Mouse (Mus musculus): ENCODE measurements around the gene Slc25a48.
A peak's percentile ranks its signal among the peaks of the same experiment; 100 is the strongest.

Gene Slc25a48

GRCm38 (mm10) chr13:56438211-56439075 lies at the start of gene Slc25a48:
TSS of gene Slc25a48 (plus strand) at chr13:56438355.
- DNase-seq (ENCODE audit: low spot score), result no peak

GRCm38 (mm10) chr13:56397572-56397971 lies 40.6 kb upstream of the Slc25a48 start:
- DNase-seq (ENCODE audit: low spot score), result no peak

DNA sequence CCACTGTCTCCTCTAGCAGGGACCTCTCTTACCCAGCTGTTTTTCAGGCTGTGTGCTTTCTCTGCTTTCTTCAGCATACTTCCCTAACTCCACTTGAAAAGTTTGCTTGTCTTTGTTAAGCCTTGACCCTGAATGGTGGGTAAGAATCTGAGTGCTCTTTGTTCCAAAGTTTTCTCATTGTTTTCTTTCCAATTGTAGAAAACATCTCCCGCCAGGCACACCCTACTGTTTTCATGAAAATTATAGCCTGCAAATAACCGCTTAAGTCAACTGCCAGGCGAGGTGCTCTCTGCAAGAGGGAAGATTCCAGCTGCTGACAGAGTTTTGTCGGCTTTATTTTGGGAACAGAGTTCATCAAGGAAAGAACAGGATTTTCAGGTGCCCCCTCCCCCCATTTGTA lies 37.0 kb upstream of the Slc25a48 start:
- DNase-seq (ENCODE audit: low spot score), result no peak

GRCm38 (mm10) chr13:56403381-56404086 lies 34.6 kb upstream of the Slc25a48 start:
- no peak for DNase-seq (ENCODE audit: low spot score)

- DNase-seq (ENCODE audit: low spot score), result no peak
These were observed 33.5 kb upstream of the Slc25a48 start for GRCm38 (mm10) chr13:56404511-56405140.

DNA sequence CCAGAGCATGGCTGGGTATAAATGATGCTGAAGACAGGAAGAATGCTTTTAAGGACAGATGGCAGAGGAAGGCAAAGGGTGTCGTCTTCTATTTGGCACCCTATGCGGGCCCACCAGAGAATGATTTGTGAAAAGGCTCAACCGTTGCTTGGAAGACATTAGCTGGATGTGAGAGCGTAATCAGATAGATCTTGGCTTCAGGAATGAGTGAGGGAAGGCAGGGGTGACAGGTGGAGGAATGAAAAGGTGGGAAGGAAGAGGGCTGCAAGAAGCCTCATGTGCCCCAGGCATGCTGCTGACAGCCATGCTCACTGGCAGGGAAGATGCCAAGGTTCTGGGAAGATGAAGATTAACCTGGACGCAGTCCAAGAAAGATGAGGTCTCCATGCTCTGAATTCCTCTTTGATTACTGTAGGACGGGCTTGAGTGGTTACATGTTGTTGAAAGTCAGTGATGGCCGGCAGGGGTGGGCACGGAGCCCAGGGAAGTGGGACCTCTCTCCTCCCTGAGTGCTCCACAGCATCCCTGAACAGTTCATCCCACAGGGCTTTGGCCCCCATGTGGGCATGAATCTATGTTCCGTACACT lies 25.8 kb upstream of the Slc25a48 start:
- no peak for DNase-seq (ENCODE audit: low spot score)

DNA sequence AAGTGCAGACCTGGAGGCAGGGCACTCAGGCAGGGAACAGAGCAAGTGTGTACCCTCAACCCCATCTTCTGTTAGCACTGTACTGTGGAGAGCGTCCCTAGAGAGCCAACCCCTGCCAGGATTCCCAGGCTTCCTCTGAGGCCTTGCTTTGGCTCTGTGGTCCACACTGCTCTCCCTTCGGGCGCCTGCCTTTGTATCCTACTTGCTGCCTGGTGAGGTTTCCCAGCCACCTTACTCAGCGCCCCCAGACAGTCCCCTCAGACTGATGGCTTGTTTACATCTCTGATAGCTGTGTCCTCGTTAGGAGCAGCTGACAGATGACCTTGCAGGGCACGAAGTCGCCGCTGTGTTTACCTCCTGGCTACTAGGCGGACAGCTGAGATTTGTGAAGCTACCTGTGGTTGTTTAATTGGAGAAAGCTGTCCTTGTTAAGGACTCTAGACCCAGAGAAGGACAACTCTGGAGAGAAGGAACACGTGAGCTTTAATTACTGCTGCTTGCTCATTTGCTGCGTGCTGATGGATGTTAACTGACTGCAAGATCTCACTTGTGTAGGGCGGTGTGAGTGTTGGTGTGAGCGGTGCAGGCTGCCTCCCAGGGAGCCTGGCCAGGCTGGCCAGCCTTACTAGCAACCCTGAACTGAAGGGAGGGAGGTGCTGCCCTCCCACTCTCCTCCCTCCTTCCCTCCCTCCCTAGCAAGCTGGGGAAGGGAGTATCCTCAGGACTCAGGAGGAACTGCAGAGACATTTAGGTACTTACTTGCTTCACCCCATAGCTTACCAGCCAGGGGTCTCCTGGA lies 19.3 kb upstream of the Slc25a48 start:
- DNase-seq (ENCODE audit: low spot score), result no peak

DNA sequence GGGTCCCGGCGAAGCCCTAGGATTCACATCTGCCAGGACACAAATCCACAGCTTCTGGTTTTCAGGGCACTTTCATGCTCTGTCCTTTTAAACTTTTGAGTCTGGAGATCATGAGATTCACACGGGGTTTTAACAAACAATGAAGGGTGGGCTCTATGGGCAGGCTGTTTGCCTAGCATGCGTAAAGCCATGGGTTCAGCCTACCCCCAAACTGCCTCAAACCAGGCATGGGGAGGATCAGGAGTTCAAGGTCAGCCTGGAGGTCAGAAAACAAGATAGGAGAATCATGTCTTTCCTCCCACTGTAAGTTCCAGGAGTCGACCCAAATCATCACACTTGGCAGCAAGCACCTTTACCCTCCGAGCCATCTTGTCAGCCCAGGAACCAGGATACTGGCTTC lies 18.6 kb upstream of the Slc25a48 start:
- DNase-seq (ENCODE audit: low spot score), result no peak

DNA sequence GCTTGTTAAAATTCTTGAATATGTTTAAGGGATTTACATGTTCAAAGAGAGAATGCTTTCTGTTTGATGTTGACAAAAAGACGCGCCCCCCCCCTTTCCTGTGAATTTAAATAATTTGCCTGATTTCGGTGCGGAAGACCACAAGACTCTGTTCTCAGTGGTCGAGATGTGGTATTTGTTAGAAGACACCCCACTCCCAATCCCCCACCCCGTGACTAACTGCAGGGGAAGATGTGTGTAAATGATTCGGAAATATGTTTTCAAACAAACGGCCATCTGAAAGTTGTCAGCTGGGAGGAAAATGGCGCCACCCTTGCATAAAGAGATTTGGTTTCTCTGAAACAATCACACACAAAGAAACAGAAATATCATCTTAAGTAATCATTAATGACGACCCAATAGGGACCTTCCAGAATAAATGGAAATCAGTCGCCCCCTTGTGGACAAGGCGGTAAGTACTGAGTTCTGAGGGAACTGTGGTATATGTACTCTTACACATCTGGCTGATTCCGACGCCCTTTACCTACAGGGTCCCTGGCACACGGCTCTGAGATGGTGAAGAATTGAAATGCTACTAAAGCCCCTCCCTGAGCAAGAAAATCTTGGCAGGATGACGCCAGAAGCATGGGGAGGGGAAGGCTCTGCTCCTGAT lies 16.0 kb upstream of the Slc25a48 start:
- DNase-seq (ENCODE audit: low spot score), result peak; percentile 77

DNA sequence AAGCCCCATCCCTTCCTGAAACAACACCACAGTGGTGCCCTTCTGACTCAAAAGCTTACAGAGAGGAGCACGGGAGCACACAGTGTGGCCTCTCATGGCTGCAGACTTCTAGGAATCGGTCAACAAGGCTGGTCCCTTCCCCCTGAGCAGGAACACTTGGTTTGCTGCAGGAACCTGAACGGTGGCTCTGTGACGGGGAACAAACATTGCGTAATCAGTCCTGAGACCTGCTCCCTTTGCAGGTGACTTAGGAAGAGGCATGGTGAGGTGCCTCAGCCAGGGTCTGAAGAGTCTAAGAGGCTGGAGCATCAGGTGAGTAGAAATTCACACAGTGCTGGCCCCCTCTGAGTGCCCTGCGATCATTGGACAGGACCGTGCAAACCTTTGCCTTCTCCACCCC lies 12.2 kb upstream of the Slc25a48 start:
- DNase-seq (ENCODE audit: low spot score), result no peak

GRCm38 (mm10) chr13:56426365-56426764 lies 11.8 kb upstream of the Slc25a48 start, which contains the start of gene Gm3045:
TSS of gene Gm3045 (plus strand) at chr13:56426594.
- DNase-seq (ENCODE audit: low spot score), result no peak

- DNase-seq (ENCODE audit: low spot score), result no peak
These were observed 9.2 kb upstream of the Slc25a48 start for GRCm38 (mm10) chr13:56428724-56429500.

GRCm38 (mm10) chr13:56432496-56432895 lies 5.7 kb upstream of the Slc25a48 start:
- DNase-seq (ENCODE audit: low spot score), result no peak

DNA sequence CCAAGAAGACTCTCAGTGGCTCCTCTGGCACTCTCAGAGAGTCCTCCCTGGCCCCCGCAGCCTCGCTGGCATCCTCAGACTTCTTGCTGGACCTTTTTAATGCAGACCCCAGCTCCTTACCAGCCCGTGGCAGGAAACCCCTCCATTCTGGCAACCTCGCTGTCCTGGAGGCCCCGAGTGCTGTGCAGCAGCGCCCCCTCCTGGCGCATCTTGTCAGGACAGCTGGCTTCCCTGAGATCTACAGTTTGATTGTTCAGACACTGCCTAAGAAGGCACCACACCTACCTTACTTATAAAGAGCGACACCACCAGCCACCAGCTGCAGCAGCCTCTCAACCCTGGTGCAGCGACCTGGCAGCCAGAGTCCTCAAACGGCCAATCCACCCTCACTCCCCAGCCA lies 4.7 kb upstream of the Slc25a48 start:
- no peak for DNase-seq (ENCODE audit: low spot score)

DNA sequence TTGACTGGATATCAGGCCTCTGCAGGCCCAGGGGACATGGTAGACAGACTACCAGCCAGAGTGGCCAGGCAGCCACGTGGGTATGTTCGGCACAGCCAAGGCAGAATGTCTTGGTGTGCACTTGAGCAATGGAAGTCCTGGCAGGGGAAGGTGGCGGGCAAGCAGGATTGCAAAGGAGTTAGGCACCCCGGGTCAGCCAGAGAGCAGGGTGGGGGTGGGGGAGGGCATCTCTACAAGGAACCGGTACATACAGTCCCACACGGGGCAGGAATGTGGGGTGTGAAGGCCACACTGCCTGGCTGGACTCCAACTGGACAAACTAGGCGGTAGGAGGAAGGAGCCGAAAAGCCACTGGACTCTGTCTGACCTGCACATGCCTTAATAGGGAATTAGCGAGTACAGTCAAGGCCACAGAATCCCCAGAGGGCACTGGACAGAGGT lies 3.8 kb upstream of the Slc25a48 start:
- no peak for DNase-seq (ENCODE audit: low spot score)

GRCm38 (mm10) chr13:56435615-56436287 lies 2.4 kb upstream of the Slc25a48 start:
- no peak for DNase-seq (ENCODE audit: low spot score)

GRCm38 (mm10) chr13:56443411-56443810 lies 5.3 kb downstream of the Slc25a48 start:
- no peak for DNase-seq (ENCODE audit: low spot score)

GRCm38 (mm10) chr13:56444112-56444511 lies 6.0 kb downstream of the Slc25a48 start:
- no peak for DNase-seq (ENCODE audit: low spot score)

GRCm38 (mm10) chr13:56444996-56445395 lies 6.8 kb downstream of the Slc25a48 start:
- DNase-seq (ENCODE audit: low spot score), result no peak
